Mouse (Mus musculus): ENCODE measurements at regions not wholly inside any gene's neighbourhood (a gene's known extent, or its start where the extent isn't known, plus 50 kb on each side); places are given as distances from the start of the nearest gene placed in this dataset.
A peak's percentile ranks its signal among the peaks of the same experiment; 100 is the strongest.

DNA sequence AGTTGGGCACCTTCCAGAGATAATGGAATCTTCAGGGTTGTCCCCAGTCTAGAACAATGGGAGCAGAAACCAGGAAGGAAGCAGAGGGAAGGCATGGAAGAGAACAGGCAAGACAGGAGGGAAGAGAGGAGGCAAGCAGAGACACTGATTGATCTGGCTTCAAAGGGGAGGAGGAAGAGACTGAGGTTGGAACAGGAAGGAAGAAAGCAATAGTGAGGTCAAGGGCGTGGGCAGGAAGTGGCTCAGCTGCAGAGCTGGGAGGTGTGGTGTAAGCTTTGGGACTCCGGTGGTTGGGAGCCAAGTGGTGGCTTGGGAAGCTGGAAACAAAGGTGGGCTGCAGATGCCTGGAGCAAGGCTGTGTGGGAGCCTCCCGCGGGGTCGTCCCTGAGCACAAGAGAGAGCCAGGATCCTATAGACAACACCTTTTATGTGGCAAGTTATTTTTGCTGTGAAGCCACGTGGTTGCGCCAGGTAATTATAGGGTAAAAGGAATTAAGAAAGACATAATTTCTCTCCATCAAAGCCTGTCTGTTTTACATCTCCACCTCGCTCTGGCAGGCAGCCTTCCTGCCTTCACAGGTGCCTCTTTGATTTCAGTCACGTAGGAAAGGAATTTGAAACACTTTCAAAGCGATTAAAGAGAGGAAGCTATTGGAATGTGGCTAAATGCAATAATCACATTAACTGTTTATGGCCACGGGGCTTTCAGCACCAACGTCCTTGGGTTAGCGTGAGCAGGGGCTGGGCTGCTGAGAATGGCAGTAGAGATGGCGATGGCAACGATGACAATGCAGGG, 237.3 kb upstream of the Wscd1 start:
- DNase-seq (ENCODE audit: low read depth, low spot score) = peak; percentile 91

DNA sequence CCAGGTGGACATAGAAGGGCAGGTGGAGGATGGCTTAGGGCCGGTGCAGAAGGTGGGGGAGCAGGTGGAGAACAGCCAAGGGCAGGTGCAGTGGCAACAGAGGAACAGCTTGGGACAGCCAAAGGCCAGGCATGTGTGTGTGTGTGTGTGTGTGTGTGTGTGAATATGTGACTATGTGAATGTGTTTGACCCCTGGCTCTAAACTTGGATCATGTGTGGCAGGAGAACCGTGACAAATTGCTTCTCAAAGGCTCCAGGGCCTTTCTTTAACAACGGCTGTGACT, 236.7 kb upstream of the Wscd1 start:
- no peak for DNase-seq (ENCODE audit: low read depth, low spot score)

DNA sequence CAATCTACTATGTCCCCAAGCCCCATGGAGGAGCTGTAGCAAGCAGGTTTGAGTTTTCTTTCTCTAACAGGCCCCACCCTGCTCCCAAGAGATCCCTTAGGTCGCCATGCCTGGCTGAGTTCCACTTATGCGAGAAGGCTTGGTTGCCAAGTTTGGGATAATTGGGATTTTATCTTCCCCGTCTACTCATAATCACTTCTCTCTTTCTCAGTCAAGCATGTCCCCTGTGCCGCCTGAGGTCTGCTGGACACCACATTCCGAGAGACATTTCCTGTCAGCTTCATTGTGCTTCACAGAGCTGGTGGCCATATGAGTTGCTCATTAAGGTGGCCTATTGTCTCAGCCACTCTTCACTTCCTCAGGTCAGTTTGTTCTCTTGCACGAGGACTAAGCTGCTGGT, 234.5 kb upstream of the Wscd1 start:
- DNase-seq (ENCODE audit: low read depth, low spot score) = no peak

DNA sequence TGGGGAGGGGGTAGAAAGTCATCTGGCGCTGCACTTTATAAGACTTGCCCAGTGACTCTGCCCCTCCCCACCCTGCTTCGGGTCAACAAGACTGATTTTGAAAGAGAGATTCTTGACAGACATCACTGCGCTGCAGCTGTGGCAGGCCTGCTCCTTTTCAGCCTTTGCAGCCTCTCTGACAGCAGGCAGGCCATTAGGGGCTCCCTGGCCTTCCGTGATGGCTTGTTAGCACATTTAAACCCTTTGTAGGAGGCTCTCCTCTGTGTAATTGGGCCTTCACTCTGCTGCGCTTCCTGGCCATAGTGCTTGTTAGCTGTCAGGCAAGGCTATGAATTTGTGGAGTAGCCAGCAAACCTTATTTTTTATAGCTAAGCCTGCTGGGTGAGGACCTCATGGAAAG, 232.3 kb upstream of the Wscd1 start:
- DNase-seq (ENCODE audit: low read depth, low spot score) = no peak

DNA sequence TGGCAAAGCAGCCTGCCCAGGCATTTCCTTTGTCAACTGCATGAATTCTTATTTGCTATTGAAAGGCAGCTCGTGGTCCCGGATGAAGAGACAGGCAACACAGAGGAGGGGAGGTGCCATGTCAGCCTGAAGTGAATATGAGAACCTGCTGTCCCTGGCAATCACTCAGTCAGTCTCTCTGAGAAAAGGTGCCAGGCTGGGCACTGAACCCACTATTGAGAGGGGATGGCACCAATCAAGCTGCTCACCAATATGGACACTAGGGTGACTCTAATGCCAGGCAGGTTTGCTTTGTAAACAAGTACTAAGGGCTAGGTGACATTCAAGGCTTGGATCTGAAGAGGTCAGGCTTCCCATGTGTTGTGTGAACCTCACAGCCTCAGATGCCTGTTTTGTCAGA, 222.0 kb upstream of the Wscd1 start:
- DNase-seq (ENCODE audit: low read depth, low spot score) = no peak

DNA sequence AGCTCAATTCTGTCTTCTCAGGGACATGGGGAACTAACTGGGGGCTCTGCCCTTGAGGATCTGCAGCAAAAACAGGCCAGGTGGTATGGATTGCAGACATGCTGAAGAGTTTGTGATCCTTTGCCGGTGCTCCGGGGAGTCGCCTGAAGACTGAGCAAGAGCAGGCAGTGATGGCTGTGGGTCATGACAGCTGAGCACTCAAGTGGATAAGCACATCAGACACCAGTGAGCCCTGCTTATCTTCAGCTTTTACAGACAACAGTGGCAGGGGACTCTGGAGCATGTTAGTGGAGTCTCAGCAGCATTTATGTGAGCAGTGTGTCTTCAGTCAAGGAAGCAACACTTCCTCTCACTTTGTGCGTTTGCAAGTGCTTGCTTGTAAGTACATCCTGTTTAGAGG, 221.1 kb upstream of the Wscd1 start:
- DNase-seq (ENCODE audit: low read depth, low spot score) = no peak

DNA sequence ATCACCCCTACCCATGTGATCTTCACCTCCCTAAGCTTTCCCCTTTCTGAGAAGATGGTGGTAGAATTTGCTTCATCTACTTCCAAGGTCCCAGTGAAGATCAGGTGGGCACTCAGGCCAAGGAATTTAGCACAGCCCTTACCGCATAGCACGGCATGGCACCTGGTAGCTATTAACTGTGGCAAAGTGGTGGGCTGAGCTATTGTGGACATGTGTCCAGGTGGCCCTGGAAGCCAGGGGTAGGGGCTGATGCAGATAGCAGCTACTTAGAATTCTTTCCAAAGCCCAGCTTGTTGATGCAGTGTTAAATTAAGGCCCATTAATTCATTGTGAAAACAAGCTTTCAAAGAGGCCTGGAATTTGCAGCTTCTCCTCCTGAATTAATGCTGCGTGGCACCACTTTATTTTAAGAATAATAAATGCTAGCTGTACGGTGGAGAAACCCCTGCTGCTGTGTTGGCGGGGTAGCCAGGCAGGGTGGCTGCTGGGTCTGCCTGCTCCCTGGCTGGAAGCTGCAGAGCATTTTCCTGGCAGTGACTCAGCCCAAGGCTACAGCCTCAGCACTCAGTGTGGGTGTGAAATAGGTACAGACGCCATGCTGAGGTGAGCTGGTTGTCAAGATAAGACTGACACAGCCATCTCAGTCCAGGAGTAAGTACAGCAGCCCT, 208.4 kb upstream of the Wscd1 start:
- no peak for DNase-seq (ENCODE audit: low read depth, low spot score)

DNA sequence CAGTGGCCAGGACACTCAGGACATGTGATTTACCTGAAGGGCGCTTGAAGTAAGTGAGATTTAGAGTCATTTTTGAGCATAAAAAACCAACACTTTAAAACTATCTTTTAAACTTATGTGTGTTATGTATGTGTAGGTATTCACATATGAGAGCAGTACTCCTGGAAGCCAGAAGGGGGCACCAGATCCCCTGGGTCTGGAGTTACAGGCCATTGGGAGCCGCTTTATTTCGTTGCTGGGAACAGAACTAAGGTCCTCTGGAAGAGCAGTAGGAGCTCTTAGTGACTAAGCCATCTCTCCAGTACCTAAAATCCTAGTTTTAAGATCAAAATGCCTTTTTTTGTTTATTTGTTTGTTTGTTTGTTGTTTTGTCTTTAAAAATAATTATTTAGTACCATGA, 192.3 kb upstream of the Wscd1 start:
- DNase-seq (ENCODE audit: low read depth, low spot score) = peak; percentile 53

DNA sequence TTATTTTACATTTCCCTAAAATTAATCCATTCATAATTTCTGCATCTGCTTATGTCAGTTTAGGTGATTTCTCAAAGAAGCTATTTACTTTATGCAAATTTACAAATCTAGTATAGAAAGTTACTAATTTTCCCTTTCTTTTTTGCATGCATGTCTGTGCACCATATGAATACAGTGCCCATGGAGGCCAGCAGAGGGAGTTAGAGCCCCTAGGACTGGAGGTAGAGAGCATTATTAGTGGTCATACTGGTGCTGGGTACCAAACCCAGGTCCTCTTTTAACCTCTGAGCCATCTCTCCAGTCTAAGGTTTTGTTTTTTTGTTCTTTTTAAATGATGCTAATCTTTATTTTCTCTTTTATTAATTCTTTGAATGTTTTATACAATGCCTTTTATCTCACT, 184.9 kb upstream of the Wscd1 start:
- peak; percentile 30 for DNase-seq (ENCODE audit: low read depth, low spot score)

DNA sequence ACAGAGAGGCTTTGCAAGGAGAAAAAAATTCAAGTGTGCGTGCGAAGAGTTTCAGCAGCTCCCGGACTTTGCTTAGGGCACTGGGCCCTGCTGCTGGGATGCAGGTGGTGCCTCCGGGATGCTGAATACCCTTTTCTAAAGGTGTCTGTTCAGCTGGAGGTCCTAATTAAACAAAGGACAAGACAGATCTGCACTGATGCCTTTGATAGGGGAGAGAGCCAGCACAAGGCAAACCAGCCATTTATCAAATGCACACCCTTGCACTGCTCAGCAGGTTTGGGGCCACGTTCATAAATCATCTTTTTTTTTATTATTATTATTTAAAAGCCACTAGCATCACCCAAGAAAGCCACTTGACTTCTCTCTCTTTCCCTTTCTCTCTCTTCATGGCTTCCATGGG, 172.9 kb upstream of the Wscd1 start:
- no peak for DNase-seq (ENCODE audit: low read depth, low spot score)

DNA sequence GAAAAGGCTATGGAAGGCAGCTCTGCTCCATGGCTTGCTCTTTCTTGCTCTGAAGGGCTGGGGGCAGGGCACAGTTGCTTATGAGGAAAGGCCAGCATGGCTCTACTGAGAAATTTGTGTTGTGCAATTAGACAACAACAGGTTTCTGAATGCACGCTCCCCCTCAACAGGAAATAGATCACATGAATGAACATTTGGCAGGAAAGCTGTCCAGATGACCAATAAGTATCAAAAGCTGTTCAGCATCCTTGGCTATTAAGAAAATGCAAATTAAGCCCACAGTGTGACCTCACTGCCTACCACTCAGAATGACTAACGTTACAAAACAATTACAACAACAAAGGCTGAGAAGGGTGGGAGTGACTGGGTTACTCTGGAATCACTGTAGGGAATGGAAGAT, 167.9 kb upstream of the Wscd1 start:
- DNase-seq (ENCODE audit: low read depth, low spot score) = peak; percentile 18

DNA sequence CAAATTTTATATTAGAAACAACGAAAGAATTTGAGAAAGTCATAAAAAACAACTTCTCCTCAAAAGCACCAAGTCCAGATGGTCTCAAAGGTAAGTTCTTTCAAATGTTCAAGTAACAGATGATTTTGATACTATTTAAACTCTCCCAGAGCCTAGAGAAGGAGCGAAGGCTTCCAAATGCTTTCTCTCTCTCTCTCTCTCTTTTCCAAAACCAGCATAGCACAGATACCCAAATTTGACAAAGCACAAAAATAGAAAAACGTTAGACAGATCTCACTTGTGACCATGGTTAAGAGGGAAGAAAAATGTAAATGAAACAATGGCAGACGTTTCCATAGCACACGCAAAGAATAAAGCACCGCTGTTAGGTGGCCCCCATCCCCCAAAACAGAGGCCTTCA, 158.7 kb upstream of the Wscd1 start:
- no peak for DNase-seq (ENCODE audit: low read depth, low spot score)

DNA sequence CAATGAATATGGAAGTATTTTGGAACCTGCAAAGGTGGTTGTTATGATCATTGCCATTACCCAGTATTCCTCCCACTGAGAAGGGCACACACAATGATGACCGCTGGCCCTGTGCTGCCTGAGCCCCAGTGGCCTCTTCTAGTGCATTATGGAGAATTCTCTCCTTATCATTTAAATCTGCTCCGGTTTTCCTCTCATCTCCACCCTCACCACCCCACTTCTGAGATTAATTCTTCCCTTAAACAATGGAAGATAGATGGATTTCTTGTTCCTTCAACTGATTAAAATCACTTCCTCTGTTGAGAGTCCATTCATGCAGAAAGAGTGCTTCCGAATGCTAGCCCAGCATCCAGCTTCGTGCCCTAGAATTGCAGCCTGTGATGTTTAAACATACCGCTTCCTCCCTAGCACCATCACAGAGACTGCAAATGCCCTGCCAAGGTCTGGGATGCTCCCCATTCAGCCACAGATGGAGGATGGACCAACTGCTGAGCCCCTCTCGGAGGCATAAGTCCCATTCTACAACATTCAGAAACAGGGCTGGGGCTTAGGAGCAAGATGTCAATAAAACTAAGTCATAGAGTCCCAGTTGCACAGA, 155.4 kb upstream of the Wscd1 start:
- DNase-seq (ENCODE audit: low read depth, low spot score) = no peak

DNA sequence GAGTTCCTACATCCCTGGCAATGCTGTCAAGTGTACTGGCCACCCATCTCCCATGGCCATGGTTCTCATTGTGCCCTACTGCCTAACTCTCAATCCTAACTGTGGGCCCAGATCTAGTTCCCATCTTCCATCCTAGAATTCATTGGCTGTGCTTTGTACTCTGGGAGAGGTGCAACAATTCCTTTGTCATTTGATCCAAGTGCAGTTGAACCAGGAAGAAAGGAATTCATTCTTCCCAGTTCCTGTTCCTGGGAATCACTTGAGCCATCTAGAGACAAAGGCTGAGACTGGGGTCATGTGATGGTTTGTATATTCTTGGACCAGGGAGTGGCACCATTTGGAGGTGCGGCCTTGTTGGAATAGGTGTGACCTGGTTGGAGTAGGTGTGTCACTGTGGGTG, 152.0 kb upstream of the Wscd1 start:
- DNase-seq (ENCODE audit: low read depth, low spot score) = peak; percentile 90

DNA sequence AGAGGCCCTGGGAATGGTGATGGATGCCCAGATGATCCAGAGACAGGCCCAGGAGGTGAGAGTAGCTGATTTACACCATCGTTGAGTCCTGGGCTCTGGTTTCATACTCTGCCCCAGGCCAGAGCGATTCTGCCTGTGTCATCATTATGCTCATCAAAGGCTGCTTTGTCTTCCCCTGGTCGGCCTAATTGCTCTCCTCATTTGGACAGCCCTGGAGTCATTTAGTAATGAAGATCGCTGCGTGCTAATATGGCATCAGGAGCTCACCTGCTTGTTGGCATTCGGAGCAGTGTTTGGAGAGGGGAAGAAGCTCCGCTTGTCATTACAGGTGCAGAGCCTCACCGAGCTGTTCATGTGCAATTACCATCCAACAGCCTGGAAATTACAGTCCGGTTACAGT, 138.9 kb upstream of the Wscd1 start:
- DNase-seq (ENCODE audit: low read depth, low spot score) = no peak

DNA sequence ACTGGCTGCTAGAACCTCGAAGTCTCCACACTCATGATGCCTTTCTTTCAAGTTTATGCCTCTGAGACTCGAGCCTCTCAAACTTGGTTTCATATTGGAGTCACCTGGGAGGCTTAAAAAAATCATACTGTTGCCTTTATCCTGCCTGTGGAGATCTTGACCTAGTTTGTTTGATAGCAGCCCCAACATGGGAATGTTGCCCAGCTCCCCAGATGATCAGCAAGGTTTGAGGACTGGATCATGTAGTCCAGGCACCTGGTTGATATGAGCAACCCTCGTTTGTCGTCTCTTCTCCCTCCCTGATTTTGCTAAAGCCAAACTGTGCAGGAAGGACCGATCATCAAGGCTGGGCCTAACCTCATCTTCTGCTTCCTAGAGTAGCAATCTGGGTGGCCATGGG, 134.2 kb upstream of the Wscd1 start:
- no peak for DNase-seq (ENCODE audit: low read depth, low spot score)

DNA sequence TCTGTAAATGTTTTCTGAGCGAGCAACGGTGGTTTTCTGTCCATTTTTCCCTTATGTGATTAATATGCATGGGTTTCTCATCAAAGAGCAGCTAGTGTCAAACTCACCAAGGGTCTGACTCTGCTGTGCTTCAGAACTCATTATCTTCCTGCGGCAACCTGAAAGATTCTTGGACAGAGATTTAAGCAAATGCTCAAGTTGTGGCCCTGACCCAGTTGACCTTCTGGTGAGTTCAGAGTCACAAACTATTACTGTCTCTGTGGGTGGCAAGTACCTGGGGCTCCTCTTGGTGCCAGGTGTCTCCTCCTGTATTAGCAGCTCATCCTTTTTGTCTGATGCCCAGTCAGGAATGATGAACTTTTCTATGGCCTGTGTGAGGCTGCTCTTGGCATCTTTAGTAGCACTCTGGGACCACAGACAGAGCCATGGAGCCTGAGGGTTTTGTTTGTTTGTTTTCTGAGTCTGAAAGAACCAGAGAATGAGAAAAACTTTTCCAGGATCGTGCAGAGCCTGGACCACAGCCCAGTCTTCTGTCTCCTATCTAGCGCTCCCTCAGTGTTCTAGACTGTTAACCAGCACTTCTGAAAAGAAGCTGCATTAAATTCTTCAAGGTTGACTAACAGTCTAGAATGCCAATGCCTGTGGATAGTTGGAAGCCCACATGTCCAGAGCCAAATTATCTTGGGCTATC, 124.1 kb upstream of the Wscd1 start:
- DNase-seq (ENCODE audit: low read depth, low spot score) = peak; percentile 4

DNA sequence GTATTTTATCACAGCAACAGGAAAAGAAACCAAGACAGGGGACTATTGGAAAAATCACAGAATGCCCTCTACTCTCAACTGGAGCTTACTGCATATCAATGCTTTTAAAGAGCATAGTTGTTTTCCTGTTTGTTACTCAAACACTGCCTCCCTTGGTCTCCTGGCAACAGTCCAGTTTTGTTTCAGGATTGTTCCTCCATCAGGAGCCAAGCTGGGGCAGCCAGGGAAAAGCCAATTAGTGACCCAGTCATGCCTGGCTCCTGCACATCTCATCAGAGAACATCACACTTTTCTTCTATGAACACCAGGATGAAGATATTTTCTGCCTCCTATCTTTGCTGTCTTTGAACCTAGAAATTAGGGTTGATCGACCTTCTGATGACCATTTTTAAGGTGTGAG, 113.6 kb upstream of the Wscd1 start:
- DNase-seq (ENCODE audit: low read depth, low spot score) = no peak

DNA sequence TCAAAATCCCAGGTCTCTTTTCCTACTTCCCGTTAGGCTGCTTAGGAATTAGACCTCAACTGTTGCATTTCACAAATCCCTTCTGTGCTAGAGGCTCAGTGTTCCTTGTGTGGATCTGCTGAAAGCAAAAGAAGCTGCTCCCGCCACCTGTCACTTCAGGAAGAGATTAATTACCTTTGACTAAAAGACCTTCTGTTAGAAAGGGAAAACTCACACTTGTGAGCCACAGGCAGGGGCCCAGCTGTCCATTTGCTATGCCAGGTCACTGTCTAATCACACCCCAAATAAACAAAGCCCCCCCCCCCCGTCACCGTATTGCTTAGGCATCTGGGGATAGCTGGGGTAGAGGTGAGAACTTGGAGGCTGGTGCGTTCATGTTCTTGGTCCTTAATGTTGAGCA, 112.9 kb upstream of the Wscd1 start:
- no peak for DNase-seq (ENCODE audit: low read depth, low spot score)

DNA sequence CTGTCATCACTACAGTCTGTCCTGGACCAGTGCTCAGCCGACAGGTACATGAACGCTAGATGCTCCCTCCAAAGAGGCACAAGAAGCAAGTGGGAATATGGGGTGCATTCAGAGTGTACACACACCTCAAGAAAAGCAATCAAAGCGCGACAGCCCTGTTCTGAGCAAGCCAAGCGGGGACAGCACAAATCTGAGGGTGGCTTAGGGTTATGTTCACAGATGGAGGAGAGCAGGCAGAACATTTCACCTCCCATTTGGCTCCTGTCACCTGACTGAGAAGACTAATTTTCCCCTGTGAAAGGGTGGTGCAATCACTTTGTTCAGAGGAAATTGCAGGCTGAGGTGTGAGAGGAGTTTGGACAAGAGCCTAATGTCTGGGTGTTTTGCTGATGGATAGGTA, 106.8 kb upstream of the Wscd1 start:
- DNase-seq (ENCODE audit: low read depth, low spot score) = no peak

DNA sequence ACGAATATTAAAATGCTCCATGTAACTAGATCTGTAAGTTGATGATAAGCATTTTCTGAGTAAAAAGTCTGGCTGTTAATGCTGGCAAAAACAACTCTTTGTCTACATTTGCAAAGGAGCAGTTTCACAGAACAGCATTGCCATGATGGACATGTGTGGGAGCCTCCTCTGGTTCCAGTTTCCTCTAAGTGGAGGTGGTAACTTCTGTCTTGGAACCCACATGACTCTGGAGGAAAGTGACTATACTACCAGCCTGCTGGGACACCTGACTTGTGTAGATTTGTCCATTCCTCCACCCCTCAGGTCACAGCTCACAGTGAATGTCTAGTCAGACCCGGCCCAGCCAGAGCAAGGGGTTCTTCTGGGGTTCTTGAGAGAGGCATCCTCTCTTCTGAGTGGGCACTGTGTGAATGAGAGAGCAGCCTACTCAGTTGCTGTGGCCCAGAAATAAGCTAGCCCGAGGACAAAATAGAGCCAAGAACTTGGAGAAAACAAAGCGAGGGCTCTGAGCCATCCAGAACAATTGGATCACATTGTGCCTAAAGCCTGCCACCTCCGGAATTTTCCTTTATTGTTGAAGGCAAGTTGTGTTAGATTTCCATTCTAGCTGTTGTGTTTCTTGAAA, 97.9 kb upstream of the Wscd1 start:
- no peak for DNase-seq (ENCODE audit: low read depth, low spot score)

DNA sequence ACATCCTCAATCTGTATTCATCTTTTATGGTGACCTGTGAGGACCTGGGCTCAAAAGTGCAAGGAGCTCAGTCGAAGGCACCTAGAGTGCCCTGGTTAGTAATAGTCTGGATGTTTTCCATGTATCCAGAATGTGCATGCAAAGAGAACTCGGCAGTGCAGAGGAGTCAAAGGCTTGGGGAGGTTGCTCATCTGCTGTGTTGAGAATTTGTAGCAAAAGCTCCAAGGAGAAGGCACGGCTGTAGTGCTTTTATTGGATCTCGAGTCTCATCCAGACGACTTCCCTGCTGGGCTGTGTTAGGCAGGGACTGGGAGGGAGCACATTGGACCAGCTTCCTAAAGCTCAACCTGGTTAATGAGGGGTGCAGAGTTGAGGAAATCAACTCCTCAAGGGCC, 97.3 kb upstream of the Wscd1 start:
- no peak for DNase-seq (ENCODE audit: low read depth, low spot score)
